Mouse (Mus musculus): Measurements from ENCODE around the gene Tgfbrap1.

GRCm38 (mm10) chr1:43006524-43006923 lies 91.9 kb downstream of the Tgfbrap1 start:
- TF ChIP-seq CTCF (IDR thresholded peaks at IDR 0.05), result no peak
- TF ChIP-seq EP300 (IDR thresholded peaks at IDR 0.05), result no peak
